Mouse (Mus musculus) stomach, embryonic 16.5 days (tissue): ENCODE measurements around the gene Xpo4. TPM values are rescaled to one million over a fixed set of nuclear protein-coding genes. Genes with fewer than 3 reads are reported as not detected.

Source experiments
- ATAC-seq: fragments of 200-750 bp; cut with Nextera tagmentation; 2 replicates; pipeline ENCODE4 v1.8.0; 2017; ENCODE audit warnings: moderate number of reproducible peaks, moderate TSS enrichment; ENCODE audit not compliant: insufficient read depth, low FRiP score
- H3K27ac ChIP-seq: fragments of 300-500 bp; sonication (generic); 2 replicates; pipeline ENCODE4 v1.5.1; 2014; ENCODE audit warnings: low read length
- H3K27me3 ChIP-seq: fragments of 300-500 bp; sonication (generic); 2 replicates; pipeline ENCODE4 v1.6.1; 2014; ENCODE audit warnings: low read length, control low read depth, mixed read lengths; ENCODE audit not compliant: control insufficient read depth, insufficient read depth
- H3K36me3 ChIP-seq: fragments of 300-500 bp; sonication (generic); 2 replicates; pipeline ENCODE4 v1.6.1; 2014; ENCODE audit warnings: low read length; ENCODE audit not compliant: control insufficient read depth, insufficient read depth
- H3K4me1 ChIP-seq: fragments of 300-500 bp; sonication (generic); 2 replicates; pipeline ENCODE4 v1.6.1; 2014; ENCODE audit warnings: low read length, control low read depth, mixed read lengths; ENCODE audit not compliant: control insufficient read depth, insufficient read depth
- H3K4me2 ChIP-seq: fragments of 300-500 bp; sonication (generic); 2 replicates; pipeline ENCODE4 v1.6.1; 2014; ENCODE audit warnings: low read depth, low read length, mixed read lengths
- H3K4me3 ChIP-seq: fragments of 300-500 bp; sonication (generic); replicated peaks from 2 replicates; pipeline ENCODE4 v1.5.1; 2014; ENCODE audit warnings: mild to moderate bottlenecking, low read length
- H3K9ac ChIP-seq: fragments of 300-500 bp; sonication (generic); 2 replicates; pipeline ENCODE4 v1.6.1; 2014; ENCODE audit warnings: low read length
- H3K9me3 ChIP-seq: fragments of 300-500 bp; sonication (generic); replicated peaks from 2 replicates; pipeline ENCODE4 v1.6.1; 2016; ENCODE audit warnings: low read length, control low read depth; ENCODE audit not compliant: control insufficient read depth
- WGBS: fragments of 180-500 bp; shearing (Covaris S2); extraction: QIAGEN DNeasy Blood & Tissue Kit; methylation state at CpG from one replicate; pipeline ENCODE4 v1.1.7; 2014; 5-methylcytosine and 5-hydroxymethylcytosine counted together
- polyA plus RNA-seq: library from polyadenylated mRNA; unstranded; fragments of >200 nt; fragmentation: Nextera tagmentation; extraction: Ambion mirVana; gene quantifications from 2 replicates; pipeline ENCODE4 v1.2.1, GENCODE M21; 2015

The Xpo4 gene
- 17.0 and 18.6 TPM in 2 replicates for polyA plus RNA-seq

DNA sequence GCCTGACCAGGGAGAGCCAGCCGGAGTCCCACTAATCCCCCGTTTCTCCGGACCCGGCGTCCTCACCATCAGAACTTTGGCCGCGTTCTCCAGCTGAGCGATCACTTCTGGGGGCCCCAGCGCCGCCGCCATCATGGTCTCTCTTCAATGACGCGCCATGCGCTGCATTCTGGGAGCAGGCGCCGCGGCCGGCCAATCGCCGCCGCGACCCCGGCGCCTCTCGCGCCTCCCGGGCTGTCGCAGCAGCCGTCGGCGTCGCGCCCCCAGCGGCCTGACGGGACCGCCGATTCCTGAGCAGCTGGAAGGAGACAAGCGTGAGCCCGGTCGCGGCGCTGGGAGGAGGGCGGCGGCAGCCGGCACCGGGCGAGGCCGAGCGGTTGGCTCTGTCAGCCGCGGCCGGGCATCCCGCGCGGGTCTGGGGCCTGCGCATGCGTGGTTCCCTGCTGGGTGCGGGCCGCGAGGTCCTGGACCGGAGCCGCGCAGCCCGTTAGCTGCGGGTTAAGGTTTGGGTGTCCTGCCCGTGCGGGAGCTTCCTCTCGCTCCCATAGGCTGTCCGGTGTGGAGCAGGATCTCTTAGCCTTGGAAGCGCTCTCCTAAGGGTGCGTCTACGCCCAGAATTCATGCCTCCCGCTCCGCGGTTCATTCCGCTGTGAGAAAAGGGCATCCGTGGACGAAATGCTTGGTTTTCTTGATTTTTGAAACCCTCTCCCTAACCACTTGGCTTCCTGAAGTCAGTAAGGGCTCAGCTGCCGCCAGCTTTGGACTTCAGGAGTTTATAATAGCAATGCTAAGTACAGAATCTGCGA, at the start of gene Xpo4:
Gene Xpo4 (minus strand): TSS at position 609 of the 806 bp plus-strand sequence.
- Histone ChIP-seq H3K27ac (peak within 1 kb of the TSS; percentile 96), H3K9ac (peak within 1 kb of the TSS; percentile 95), H3K4me3 (peak within 1 kb of the TSS; percentile 74), H3K4me2 (peak within 1 kb of the TSS; percentile 76), H3K4me1 (peaks cover 8% of the 10 kb centered on the region), H3K9me3 (no peaks in the 10 kb centered on the region), H3K27me3 (no peaks in the 10 kb centered on the region), H3K36me3 (no peaks in the 10 kb centered on the region)
- peak; percentile 94 for ATAC-seq
- WGBS, result under 1% methylated on average over 80 of the region's 80 CpGs

- H3K9me3 ChIP-seq, result no peaks in the 10 kb centered on the region
- H3K4me1 ChIP-seq, result peaks cover 13% of the 10 kb centered on the region
- H3K27me3 ChIP-seq, result no peaks in the 10 kb centered on the region
- no peak for ATAC-seq
- no peak overlapping the region for H3K27ac ChIP-seq
- 60% methylated on average over 1 of the region's 1 CpGs for WGBS
- H3K9ac ChIP-seq, result no peak overlapping the region
- H3K36me3 ChIP-seq, result 0 out of 2 replicates have a peak, but pooled peaks cover 2% of the 10 kb centered on the region
- H3K4me3 ChIP-seq, result no peak overlapping the region
- no peak overlapping the region for H3K4me2 ChIP-seq
Measured at GRCm38 (mm10) chr14:57712884-57713283, 47.7 kb upstream of the Xpo4 start.

DNA sequence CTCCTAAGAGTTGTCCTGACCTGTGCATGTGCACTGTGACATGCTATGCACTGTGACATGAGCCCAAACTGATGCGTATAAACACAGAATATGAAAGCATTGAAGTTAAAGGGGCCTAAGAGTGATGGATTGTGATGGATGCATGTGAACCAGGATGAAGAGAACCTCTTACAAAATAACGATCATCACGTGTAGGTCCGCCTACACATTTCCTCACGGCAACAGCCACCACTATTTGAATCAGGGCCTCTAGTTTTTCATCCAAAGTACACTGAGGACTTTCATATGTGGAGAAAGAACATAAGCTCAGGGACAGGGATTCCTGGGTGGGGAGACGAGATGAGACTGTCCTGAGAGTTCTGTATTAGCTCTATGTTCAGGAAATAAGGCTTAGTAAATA, 45.8 kb upstream of the Xpo4 start:
- Histone ChIP-seq H3K27me3 (no peaks in the 10 kb centered on the region), H3K27ac (no peak overlapping the region), H3K36me3 (no peaks in the 10 kb centered on the region), H3K9me3 (no peaks in the 10 kb centered on the region), H3K9ac (no peak overlapping the region), H3K4me2 (no peak overlapping the region), H3K4me3 (no peak overlapping the region), H3K4me1 (peaks cover 26% of the 10 kb centered on the region)
- 69% methylated on average over 6 of the region's 6 CpGs for WGBS
- ATAC-seq, result no peak

- Histone ChIP-seq H3K9ac (0 out of 2 replicates have a peak overlapping the region, but pooled peaks have one; percentile 36), H3K4me3 (no peak overlapping the region), H3K9me3 (no peaks in the 10 kb centered on the region), H3K27ac (peak overlapping the region; percentile 42; the same call in 1 of the 2 replicates), H3K36me3 (no peaks in the 10 kb centered on the region), H3K27me3 (no peaks in the 10 kb centered on the region), H3K4me1 (peaks cover 26% of the 10 kb centered on the region), H3K4me2 (no peak overlapping the region)
- 0 out of 2 replicates have a peak, but pooled peaks have one; percentile 49 for ATAC-seq
- WGBS, result 55% methylated on average over 10 of the region's 10 CpGs
Measured at GRCm38 (mm10) chr14:57709171-57709570, 43.9 kb upstream of the Xpo4 start.

- Histone ChIP-seq H3K4me3 (no peak overlapping the region), H3K27ac (peak overlapping the region; percentile 10; the same call in 1 of the 2 replicates), H3K36me3 (no peaks in the 10 kb centered on the region), H3K27me3 (no peaks in the 10 kb centered on the region), H3K4me1 (peaks cover 26% of the 10 kb centered on the region), H3K4me2 (no peak overlapping the region), H3K9ac (no peak overlapping the region), H3K9me3 (no peaks in the 10 kb centered on the region)
- WGBS, result 65% methylated on average over 7 of the region's 7 CpGs
- ATAC-seq, result no peak
Measured at GRCm38 (mm10) chr14:57708580-57708979, 43.4 kb upstream of the Xpo4 start.

DNA sequence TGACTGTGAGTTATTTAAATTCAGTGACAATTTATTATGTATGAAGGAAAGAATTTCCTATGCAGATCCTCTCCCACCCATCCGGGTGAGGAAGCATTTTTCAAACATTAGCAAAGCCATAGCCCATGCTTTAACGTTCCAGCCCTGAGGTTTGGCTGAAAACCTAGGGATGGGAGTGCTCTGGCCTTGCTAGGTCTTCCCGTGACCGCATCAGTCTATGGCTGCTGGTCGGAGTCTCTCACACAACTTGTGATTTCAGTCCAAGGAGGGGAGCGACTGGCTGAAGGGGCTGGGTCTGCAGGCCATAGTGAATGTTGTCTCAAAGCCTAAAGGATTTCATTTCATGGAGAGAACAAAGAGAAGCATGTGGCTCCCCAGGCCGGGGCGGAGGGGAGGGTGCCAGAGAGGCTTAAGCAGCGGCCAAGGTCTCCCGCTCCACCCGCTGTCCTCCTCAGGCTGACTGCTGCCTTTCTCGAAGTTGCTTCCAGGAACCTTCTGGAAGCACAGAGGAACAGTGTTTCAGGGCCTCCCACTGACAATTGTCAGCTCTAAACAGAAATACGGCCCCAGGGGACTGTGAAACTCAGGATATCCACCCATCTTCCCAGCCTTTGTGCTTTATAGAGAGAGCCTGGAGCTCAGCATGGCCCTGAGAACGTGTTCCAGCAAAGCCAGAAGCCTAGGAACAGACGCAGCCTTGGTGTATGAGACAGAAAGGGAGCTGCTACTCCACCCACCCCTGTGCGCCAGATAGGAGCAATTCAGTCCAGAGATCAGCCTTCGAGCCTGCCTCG, 42.1 kb upstream of the Xpo4 start:
- H3K9me3 ChIP-seq, result no peaks in the 10 kb centered on the region

GRCm38 (mm10) chr14:57706760-57707099, 41.5 kb upstream of the Xpo4 start:
- no peak overlapping the region for H3K4me2 ChIP-seq
- no peaks in the 10 kb centered on the region for H3K9me3 ChIP-seq
- no peaks in the 10 kb centered on the region for H3K36me3 ChIP-seq
- H3K4me1 ChIP-seq, result peaks cover 29% of the 10 kb centered on the region
- WGBS, result 76% methylated on average over 4 of the region's 4 CpGs
- H3K9ac ChIP-seq, result peak overlapping the region; percentile 48; the same call in 1 of the 2 replicates
- no peaks in the 10 kb centered on the region for H3K27me3 ChIP-seq
- no peak overlapping the region for H3K4me3 ChIP-seq
- ATAC-seq, result 0 out of 2 replicates have a peak, but pooled peaks have one; percentile 2
- peak overlapping the region; percentile 85 for H3K27ac ChIP-seq

More for the DNA sequence above, 42.1 kb upstream of the Xpo4 start:
- peaks cover 26% of the 10 kb centered on the region for H3K4me1 ChIP-seq
- ATAC-seq, result peak; percentile 54
- H3K4me2 ChIP-seq, result 0 out of 2 replicates have a peak overlapping the region, but pooled peaks have one; percentile 10
- no peak overlapping the region for H3K4me3 ChIP-seq
- H3K27ac ChIP-seq, result peak overlapping the region; percentile 85
- WGBS, result 55% methylated on average over 18 of the region's 18 CpGs
- no peaks in the 10 kb centered on the region for H3K27me3 ChIP-seq
- peak overlapping the region; percentile 59 for H3K9ac ChIP-seq
- no peaks in the 10 kb centered on the region for H3K36me3 ChIP-seq

DNA sequence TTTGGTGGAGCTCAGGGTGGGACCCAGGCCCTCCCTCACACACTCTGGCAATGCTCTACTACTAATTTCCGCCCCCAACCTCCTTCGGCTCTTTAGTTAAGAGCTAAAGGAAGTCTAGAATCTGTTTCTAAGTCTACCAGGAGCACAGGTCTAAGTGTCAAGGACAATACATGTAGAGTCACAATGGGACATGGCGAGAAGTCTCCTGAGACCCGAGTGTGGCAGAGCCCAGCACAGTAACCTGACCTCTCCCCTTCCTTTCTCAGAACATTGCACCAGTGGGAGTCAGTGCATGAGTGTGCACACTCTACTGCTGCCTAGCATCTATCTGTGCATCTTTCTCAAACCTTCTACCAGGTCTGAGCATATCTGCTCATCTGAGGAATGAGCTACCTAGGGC, 40.5 kb upstream of the Xpo4 start:
- WGBS, result 82% methylated on average over 4 of the region's 4 CpGs
- no peaks in the 10 kb centered on the region for H3K9me3 ChIP-seq

GRCm38 (mm10) chr14:57705075-57705474, 39.8 kb upstream of the Xpo4 start:
- no peak for ATAC-seq
- Histone ChIP-seq H3K9me3 (no peaks in the 10 kb centered on the region), H3K36me3 (no peaks in the 10 kb centered on the region), H3K9ac (no peak overlapping the region), H3K4me1 (peaks cover 29% of the 10 kb centered on the region), H3K4me2 (no peak overlapping the region), H3K4me3 (no peak overlapping the region), H3K27me3 (no peaks in the 10 kb centered on the region), H3K27ac (no peak overlapping the region)
- 80% methylated on average over 4 of the region's 4 CpGs for WGBS

More for the DNA sequence above, 40.5 kb upstream of the Xpo4 start:
- H3K27me3 ChIP-seq, result no peaks in the 10 kb centered on the region
- H3K4me1 ChIP-seq, result peaks cover 29% of the 10 kb centered on the region
- H3K36me3 ChIP-seq, result no peaks in the 10 kb centered on the region
- H3K4me3 ChIP-seq, result no peak overlapping the region
- no peak overlapping the region for H3K9ac ChIP-seq
- no peak for ATAC-seq
- H3K4me2 ChIP-seq, result no peak overlapping the region
- H3K27ac ChIP-seq, result no peak overlapping the region
